Mouse (Mus musculus) B cell, adult (primary cell): ENCODE measurements around the gene Wls. TPM values are rescaled to one million over a fixed set of nuclear protein-coding genes. Genes with fewer than 3 reads are reported as not detected.

Experiments used
- total RNA-seq: library from RNA; stranded (reverse); gene quantifications from 4 replicates; pipeline ENCODE4 v1.2.4, GENCODE M21; 2023; ENCODE audit not compliant: inconsistent age

Wls gene
- 5.2 to 11.8 TPM (median 7.3 TPM) in 4 replicates for total RNA-seq

GRCm38 (mm10) chr3:159839481-159839880 is at the start of gene Wls:
Wls (plus strand) TSS chr3:159839672.

Other genes starting within 250 kb of the Wls start
- gene Rpe65, start 240.5 kb upstream of the Wls start, total RNA-seq, result not detected in 4 replicates